Mouse (Mus musculus): Measurements from ENCODE around the gene Pitpnb. TPM values are rescaled to one million over a fixed set of nuclear protein-coding genes. Genes with fewer than 3 reads are reported as not detected.
A peak's percentile ranks its signal among the peaks of the same experiment; 100 is the strongest.

The Pitpnb gene
- polyA plus RNA-seq, 1 experiment from 2014 or later, result 105 TPM

DNA sequence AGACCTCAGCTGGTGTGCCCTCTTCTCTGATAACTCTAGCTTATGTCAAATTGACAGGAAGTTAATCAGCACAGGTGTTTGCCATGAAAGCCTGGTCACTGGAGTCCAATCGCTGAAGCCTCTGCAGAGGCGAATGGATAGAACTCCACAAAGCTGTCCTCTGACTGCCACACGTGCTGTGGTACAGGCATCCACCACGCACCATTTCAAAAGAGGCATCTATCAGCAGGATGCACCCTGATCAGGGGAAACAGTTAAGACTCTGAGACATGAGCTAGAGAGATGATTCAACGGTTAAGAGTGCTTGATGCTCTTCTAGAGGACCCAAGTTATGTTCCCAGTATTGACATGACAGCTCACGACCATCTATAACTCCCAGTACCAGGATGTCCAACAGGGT, 15.5 kb upstream of the Pitpnb start:
- no peaks in the 10 kb centered on the region; the same call in 1 of the 2 replicates for H3K36me3 ChIP-seq
- no peaks in the 10 kb centered on the region for H3K4me1 ChIP-seq
- H3K27me3 ChIP-seq (ENCODE audit: insufficient read depth, poor library complexity, severe bottlenecking), result no peaks in the 10 kb centered on the region
- no peak for DNase-seq (ENCODE audit: low spot score)
- H3K4me3 ChIP-seq, result no peak overlapping the region
- 0 out of 2 replicates have a peak, but pooled peaks cover 4% of the 10 kb centered on the region for H3K9me3 ChIP-seq
- no peak overlapping the region for H3K27ac ChIP-seq
- 84% methylated on average over 6 of the region's 6 CpGs for WGBS

DNA sequence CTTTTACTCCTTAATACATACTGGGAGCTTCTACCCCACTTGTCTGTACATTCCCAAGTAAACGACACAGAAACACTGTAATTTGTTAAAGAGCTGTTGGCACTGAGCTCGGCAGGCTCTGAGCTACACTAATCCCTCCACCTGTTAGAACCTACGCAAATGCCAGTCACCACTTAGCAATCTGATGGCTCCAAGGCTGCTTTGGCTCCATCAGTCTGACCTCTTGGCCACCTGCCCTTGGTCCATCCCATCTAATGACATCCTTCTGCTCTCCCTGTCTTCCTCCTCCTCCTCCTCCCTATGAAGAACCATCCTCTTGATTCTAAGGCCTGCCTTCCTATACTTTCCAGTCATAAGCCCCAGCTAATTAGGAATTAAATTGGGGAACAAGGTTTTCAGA, 13.0 kb upstream of the Pitpnb start:
- DNase-seq (ENCODE audit: low spot score), result no peak
- 76% methylated on average over 3 of the region's 3 CpGs for WGBS

DNA sequence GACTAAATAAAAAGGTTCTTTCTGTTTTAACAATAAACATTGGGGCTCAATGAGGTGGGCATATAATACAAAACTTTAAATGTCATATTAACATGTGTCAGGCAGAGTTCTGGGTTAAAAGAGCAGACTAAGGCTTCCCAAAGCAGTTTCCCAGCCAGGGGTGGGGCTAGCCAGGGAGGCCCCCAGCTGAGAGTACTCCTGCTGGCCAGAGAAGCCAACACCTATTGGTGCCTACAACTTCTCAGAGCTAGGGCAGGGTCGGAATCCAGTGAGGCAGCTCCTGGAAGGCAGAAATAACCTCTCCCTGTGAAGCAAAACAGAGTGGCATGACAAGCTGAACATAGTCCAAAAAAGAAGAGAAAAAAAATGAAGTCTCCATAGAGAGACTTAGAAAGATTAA, 11.6 kb upstream of the Pitpnb start:
- DNase-seq (ENCODE audit: low spot score), result no peak
- Histone ChIP-seq H3K27me3 (ENCODE audit: insufficient read depth, poor library complexity, severe bottlenecking) (no peaks in the 10 kb centered on the region), H3K27ac (no peak overlapping the region), H3K36me3 (no peaks in the 10 kb centered on the region), H3K4me3 (no peak overlapping the region), H3K4me1 (no peaks in the 10 kb centered on the region), H3K9me3 (no peaks in the 10 kb centered on the region)
- WGBS, result 29% methylated on average over 1 of the region's 1 CpGs

More for the DNA sequence above, 13.0 kb upstream of the Pitpnb start:
- Histone ChIP-seq H3K4me3 (no peak overlapping the region), H3K27me3 (ENCODE audit: insufficient read depth, poor library complexity, severe bottlenecking) (no peaks in the 10 kb centered on the region), H3K36me3 (no peaks in the 10 kb centered on the region; the same call in 1 of the 2 replicates), H3K27ac (no peak overlapping the region), H3K4me1 (no peaks in the 10 kb centered on the region), H3K9me3 (0 out of 2 replicates have a peak, but pooled peaks cover 4% of the 10 kb centered on the region)

DNA sequence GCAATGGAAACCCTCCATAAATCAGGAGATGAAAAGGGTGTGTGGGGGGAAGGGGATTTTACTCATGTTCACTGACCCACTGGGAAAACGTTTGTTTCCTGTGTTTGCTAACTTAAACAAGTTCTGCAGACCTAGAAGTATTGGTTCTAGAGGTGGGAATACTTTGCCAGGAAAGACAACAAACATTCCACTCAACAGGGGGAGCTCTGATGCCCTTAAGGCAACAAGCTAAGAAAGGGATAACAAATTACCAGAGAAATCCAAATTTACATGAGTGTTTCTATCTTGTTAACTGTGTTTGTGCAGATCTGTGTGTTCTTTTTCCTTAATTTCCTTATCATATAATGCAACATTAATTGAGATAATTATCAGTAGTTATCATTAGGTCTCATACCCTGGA, 4.8 kb upstream of the Pitpnb start:
- H3K27ac ChIP-seq, result no peak overlapping the region
- H3K4me3 ChIP-seq, result no peak overlapping the region
- DNase-seq (ENCODE audit: low spot score), result no peak
- H3K36me3 ChIP-seq, result no peaks in the 10 kb centered on the region
- H3K4me1 ChIP-seq, result peaks cover 5% of the 10 kb centered on the region; the same call in 1 of the 2 replicates
- no peaks in the 10 kb centered on the region for H3K27me3 ChIP-seq (ENCODE audit: insufficient read depth, poor library complexity, severe bottlenecking)
- WGBS, result 5% methylated on average over 1 of the region's 1 CpGs
- H3K9me3 ChIP-seq, result peaks cover 4% of the 10 kb centered on the region; the same call in 1 of the 2 replicates

DNA sequence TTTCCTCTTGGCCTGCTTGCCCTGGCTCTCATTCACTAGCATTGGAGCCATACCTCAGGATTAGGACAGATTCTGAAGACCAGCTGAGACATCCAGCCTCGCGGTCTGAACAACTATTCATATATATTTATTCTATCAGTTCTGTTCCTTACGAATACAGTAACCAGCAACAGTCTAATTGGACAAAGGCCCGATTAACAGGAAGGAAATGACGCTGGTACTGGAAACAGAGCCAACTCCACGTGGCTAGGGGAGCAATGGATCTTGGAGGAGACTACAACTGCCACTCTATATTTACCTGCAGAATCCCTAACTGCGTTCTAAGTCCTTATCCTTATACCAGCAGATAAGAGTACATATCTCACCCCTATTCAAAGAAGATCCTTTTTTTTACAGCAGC, 3.1 kb upstream of the Pitpnb start:
- Histone ChIP-seq H3K27ac (no peak overlapping the region), H3K36me3 (no peaks in the 10 kb centered on the region), H3K4me3 (no peak overlapping the region), H3K27me3 (ENCODE audit: insufficient read depth, poor library complexity, severe bottlenecking) (no peaks in the 10 kb centered on the region), H3K9me3 (peaks cover 4% of the 10 kb centered on the region; the same call in 1 of the 2 replicates), H3K4me1 (peaks cover 16% of the 10 kb centered on the region)
- 73% methylated on average over 7 of the region's 7 CpGs for WGBS
- no peak for DNase-seq (ENCODE audit: low spot score)

DNA sequence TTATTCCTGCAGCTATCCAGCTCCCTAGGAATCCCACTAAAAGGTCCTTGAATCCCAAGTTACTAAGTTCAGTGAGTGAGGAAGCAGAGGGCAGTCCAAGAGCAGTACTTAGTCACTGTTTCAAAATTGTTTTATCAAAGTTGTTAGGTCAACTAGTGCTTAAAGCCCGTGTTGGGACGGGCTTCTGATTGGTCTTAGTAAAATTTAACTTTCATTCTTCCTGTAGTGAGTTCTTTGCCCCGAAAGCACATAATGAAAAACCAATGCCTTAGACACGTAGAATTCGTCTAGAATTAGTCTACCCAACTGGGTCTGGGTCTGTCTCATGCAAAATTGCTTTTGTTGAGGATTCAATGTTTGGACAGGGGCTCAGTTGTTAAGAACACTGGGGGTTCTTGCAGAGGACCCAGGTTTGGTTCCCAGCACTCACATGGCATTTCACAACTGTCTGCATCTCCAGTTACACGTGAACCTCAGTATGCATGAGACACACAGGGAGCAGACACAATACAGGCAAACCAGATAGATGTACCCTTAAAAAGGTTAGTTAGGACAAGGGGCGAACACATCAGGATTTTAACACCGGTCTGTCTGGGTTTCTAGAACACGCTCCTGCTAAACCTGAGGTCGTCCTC, 664 bp upstream of the Pitpnb start:
- Histone ChIP-seq H3K27ac (peak overlapping the region; percentile 97), H3K9me3 (peaks cover 4% of the 10 kb centered on the region; the same call in 1 of the 2 replicates), H3K27me3 (ENCODE audit: insufficient read depth, poor library complexity, severe bottlenecking) (no peaks in the 10 kb centered on the region), H3K4me1 (peaks cover 22% of the 10 kb centered on the region), H3K36me3 (peaks cover 16% of the 10 kb centered on the region), H3K4me3 (peak overlapping the region; percentile 98)
- 24% methylated on average over 10 of the region's 10 CpGs for WGBS
- no peak for DNase-seq (ENCODE audit: low spot score)

DNA sequence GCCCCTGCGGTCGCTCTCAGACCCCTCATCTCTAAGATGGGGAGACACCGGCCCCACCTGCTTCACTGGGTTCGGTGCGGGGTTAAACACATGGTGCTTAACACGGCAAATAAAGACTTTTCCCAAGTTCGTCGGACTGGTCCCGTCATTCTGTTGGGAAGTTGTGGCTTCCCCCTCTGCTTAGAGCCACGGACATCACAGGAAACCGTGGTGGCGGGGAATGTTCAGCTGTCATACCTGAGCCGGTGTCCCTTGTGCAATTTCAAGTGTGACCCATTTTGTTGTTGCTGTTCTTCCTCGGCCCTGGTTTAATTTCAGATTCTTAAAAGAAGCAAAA, 504 bp downstream of the Pitpnb start:
- no peaks in the 10 kb centered on the region for H3K27me3 ChIP-seq (ENCODE audit: insufficient read depth, poor library complexity, severe bottlenecking)
- under 1% methylated on average over 14 of the region's 14 CpGs for WGBS
- no peak for DNase-seq (ENCODE audit: low spot score)

DNA sequence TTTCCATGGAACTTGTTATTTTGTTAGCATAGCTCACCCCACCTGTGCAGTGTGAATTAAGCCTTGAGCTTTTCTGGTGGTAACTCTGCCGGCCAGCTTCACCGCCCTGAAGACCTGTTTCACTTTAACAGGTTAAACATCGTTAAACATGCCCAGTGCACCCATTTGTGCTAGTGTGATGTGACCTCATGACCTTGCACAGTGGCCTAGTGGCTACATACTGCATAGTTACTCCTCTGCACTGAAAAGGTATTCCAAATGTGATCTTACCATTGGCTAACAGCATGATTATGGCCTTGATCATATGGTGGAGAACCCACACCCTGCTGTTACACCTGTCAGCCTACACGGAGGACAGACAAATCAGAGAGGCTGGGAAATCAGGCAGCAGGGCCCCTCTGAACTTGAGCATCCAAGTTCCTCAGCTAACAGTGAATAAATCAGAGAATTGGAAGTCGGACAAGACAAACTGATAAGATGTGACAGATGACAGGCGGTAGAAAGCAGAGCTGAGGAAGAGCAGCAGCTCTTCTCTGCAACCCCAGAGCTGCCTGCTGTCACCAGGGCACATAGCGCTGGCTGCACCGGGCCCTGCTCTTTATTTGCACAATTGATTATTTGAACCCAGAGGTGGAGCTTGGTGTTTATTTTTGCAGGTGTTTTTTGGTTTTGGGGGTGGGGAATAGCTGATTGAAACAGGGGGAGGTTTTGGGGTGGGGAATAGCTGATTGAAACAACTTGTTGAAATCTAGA, 5.6 kb downstream of the Pitpnb start:
- H3K36me3 ChIP-seq, result peaks cover 55% of the 10 kb centered on the region
- 77% methylated on average over 8 of the region's 8 CpGs for WGBS
- H3K4me3 ChIP-seq, result no peak overlapping the region
- H3K27me3 ChIP-seq (ENCODE audit: insufficient read depth, poor library complexity, severe bottlenecking), result no peaks in the 10 kb centered on the region
- no peak overlapping the region for H3K27ac ChIP-seq
- no peak for DNase-seq (ENCODE audit: low spot score)
- peaks cover 22% of the 10 kb centered on the region for H3K4me1 ChIP-seq
- no peaks in the 10 kb centered on the region for H3K9me3 ChIP-seq

More for the DNA sequence above, 504 bp downstream of the Pitpnb start:
- H3K9me3 ChIP-seq, result no peaks in the 10 kb centered on the region
- peak overlapping the region; percentile 98 for H3K4me3 ChIP-seq
- peaks cover 24% of the 10 kb centered on the region for H3K4me1 ChIP-seq
- peaks cover 20% of the 10 kb centered on the region for H3K36me3 ChIP-seq
- peak overlapping the region; percentile 97 for H3K27ac ChIP-seq

DNA sequence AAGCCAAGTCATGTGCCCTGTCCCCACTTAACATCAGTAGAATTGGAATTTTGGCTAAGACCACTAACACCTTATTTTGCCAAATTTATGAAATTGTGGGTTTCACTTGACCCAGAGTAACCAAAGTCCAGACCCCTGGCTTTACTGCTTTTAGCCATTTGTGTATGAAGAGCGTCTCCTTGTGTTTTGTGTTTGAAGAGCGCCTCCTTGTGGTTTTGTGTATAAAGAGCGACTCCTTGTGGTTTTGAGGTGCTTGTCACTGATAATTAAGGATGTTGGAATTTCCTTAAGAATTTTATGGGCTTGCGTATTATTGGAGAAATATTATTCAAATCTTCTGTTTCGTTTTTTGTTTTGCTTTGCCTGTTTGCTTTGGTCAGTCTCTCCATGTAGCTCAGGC, 11.0 kb downstream of the Pitpnb start:
- no peaks in the 10 kb centered on the region for H3K4me1 ChIP-seq
- no peak overlapping the region for H3K27ac ChIP-seq
- H3K36me3 ChIP-seq, result peaks cover 74% of the 10 kb centered on the region
- no peak for DNase-seq (ENCODE audit: low spot score)
- no peaks in the 10 kb centered on the region for H3K27me3 ChIP-seq (ENCODE audit: insufficient read depth, poor library complexity, severe bottlenecking)
- H3K4me3 ChIP-seq, result no peak overlapping the region
- WGBS, result 52% methylated on average over 5 of the region's 5 CpGs
- no peaks in the 10 kb centered on the region for H3K9me3 ChIP-seq

DNA sequence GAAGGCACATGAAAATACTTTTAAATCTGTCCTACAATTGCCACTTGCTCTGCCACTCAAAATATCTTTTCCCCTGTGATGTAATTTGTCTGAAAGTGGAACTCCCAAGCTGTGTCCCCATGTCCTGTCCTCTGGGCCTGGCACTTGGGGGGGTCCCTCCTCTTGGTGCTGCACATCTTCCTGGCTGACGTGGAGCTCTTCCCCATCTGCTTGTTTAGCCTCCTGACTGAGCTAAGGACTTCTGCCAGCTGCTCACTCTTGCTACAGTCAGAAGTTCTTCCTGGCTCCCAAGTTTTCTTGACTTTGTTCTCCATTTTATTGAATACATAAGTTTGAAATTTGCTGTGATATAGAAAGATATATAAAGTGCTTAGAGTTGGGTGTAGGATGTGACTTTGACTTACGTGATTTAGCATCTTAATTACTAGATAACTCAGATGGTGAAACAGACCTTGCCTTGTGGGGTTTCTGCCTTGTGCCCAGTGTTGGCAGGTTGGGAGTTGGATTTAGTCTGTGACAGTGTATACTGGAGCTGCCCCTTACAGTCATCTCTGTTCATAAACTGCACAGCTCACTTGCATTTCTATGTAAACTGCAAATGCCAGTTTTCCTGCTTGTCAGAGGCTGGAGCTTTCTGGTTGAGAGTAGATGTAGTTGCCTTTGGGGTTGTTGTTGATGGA, 14.3 kb downstream of the Pitpnb start:
- WGBS, result 83% methylated on average over 2 of the region's 2 CpGs
- no peaks in the 10 kb centered on the region for H3K4me1 ChIP-seq
- no peak for DNase-seq (ENCODE audit: low spot score)
- H3K4me3 ChIP-seq, result no peak overlapping the region
- peaks cover 86% of the 10 kb centered on the region for H3K36me3 ChIP-seq
- H3K9me3 ChIP-seq, result no peaks in the 10 kb centered on the region
- H3K27ac ChIP-seq, result no peak overlapping the region
- H3K27me3 ChIP-seq (ENCODE audit: insufficient read depth, poor library complexity, severe bottlenecking), result no peaks in the 10 kb centered on the region

DNA sequence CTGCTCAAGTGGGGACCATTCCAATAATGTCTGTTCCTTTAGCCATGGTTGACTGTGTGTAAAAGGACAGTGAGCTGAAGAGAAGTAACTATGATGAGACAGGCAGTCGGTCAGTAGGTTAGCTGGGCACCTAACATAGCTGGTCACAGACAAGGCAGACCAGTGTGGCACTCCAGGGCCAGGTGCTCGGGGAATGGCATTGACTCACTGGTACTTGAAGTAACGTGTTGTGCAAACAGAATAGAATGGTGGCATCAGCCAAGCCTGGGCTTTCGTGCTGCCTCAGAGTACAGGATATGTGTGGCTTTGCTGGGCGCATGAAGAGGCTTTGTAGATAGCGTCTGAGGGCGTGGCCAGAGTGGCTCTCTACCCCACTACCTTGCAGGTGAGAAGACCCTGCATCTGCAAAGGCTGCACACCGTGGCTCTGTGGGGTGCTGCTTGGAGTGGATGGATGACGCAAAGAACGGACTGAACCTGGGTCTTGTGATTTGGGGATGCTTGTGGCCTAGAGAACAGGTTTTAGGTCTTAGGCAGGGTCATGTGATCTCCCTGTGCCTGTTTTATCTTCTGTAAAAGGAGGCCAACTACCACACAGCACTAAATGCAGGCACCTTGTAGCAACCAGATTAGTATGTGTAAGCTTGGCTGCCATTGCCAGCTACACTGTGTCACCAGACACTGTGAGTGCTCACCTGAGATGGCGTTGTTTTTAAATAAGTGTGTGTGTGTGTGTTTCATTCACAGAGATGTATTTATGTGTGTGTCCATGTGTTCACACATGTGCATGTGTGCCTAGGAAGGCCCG, 26.5 kb downstream of the Pitpnb start:
- Histone ChIP-seq H3K27ac (no peak overlapping the region), H3K27me3 (ENCODE audit: insufficient read depth, poor library complexity, severe bottlenecking) (no peaks in the 10 kb centered on the region), H3K9me3 (no peaks in the 10 kb centered on the region), H3K4me1 (no peaks in the 10 kb centered on the region), H3K4me3 (no peak overlapping the region), H3K36me3 (peaks cover 63% of the 10 kb centered on the region)
- 93% methylated on average over 12 of the region's 12 CpGs for WGBS
- DNase-seq (ENCODE audit: low spot score), result no peak

DNA sequence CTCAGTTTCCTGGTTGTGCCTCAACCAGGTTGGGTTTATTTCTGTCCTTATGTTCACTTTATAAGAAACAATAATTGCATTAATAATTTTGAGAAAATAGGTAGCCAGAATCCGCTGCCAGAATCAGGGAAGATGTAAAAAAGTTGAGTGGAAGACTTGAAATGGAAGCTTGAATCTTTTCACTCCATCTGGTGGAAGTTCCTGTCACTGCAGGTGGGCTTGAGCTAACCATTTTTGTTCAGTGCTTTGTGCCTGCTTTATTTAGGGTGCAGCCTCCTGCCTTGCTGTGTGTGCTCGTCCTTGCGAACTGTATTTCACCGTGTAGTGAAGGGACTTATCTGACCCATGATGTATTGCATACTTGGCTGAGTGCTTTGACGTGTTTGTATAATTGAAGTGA, 30.0 kb downstream of the Pitpnb start:
- Histone ChIP-seq H3K9me3 (no peaks in the 10 kb centered on the region), H3K36me3 (peaks cover 75% of the 10 kb centered on the region), H3K27me3 (ENCODE audit: insufficient read depth, poor library complexity, severe bottlenecking) (no peaks in the 10 kb centered on the region), H3K27ac (no peak overlapping the region), H3K4me3 (no peak overlapping the region), H3K4me1 (no peaks in the 10 kb centered on the region)
- no peak for DNase-seq (ENCODE audit: low spot score)
- WGBS, result 79% methylated on average over 5 of the region's 5 CpGs
